Mouse (Mus musculus): ENCODE data around the gene Slc17a5. TPM values are rescaled to one million over a fixed set of nuclear protein-coding genes. Genes with fewer than 3 reads are reported as not detected.

Slc17a5 gene
- total and polyA plus RNA-seq, 2 experiments, result 10.9 to 16.4 TPM

GRCm38 (mm10) chr9:78557041-78557440 lies 30.8 kb downstream of the Slc17a5 start:
- H3K27me3 ChIP-seq (ENCODE audit: control insufficient read depth, insufficient read depth, low read length), result no peaks in the 10 kb centered on the region
- no peak overlapping the region for H3K9ac ChIP-seq (ENCODE audit: low read depth, low read length)
- no peak for DNase-seq (ENCODE audit: extremely low read depth, low read depth, low spot score)
- peaks cover 2% of the 10 kb centered on the region; the same call in 1 of the 2 replicates for H3K4me1 ChIP-seq (ENCODE audit: control insufficient read depth, insufficient read depth, low read length)
- whole genome bisulfite sequencing, result 92% methylated on average over 1 of the region's 1 CpGs
- TF ChIP-seq CTCF (IDR thresholded peaks at IDR 0.05; ENCODE audit: low read depth, low read length) (no peak), POLR2A (IDR thresholded peaks at IDR 0.05; ENCODE audit: extremely low read depth, insufficient read depth, low read length) (no peak)
- H3K27ac ChIP-seq (replicated peaks; ENCODE audit: insufficient read depth, low read depth, low read length), result no peak overlapping the region
- peaks cover 14% of the 10 kb centered on the region; the same call in 1 of the 2 replicates for H3K36me3 ChIP-seq (ENCODE audit: control insufficient read depth, insufficient read depth, low read length)
- no peak overlapping the region for H3K4me3 ChIP-seq (ENCODE audit: insufficient read depth, low read depth, low read length)
- H3K79me2 ChIP-seq (ENCODE audit: control insufficient read depth, insufficient read depth, low read length), result no peaks in the 10 kb centered on the region

- 23% methylated on average over 12 of the region's 12 CpGs for WGBS
- Histone ChIP-seq H3K36me3 (ENCODE audit: control insufficient read depth, insufficient read depth, low read length) (peaks cover 6% of the 10 kb centered on the region; the same call in 1 of the 2 replicates), H3K9ac (ENCODE audit: low read depth, low read length) (no peak overlapping the region), H3K27ac (replicated peaks; ENCODE audit: insufficient read depth, low read depth, low read length) (no peak overlapping the region), H3K79me2 (ENCODE audit: control insufficient read depth, insufficient read depth, low read length) (no peaks in the 10 kb centered on the region), H3K4me1 (ENCODE audit: control insufficient read depth, insufficient read depth, low read length) (peaks cover 2% of the 10 kb centered on the region; the same call in 1 of the 2 replicates), H3K4me3 (ENCODE audit: insufficient read depth, low read depth, low read length) (no peak overlapping the region), H3K27me3 (ENCODE audit: control insufficient read depth, insufficient read depth, low read length) (no peaks in the 10 kb centered on the region)
- DNase-seq (ENCODE audit: extremely low read depth, low read depth, low spot score), result peak; percentile 67
- TF ChIP-seq CTCF (IDR thresholded peaks at IDR 0.05; ENCODE audit: low read depth, low read length), result peak; percentile 35; the same call in 1 of the 2 replicates
- TF ChIP-seq POLR2A (IDR thresholded peaks at IDR 0.05; ENCODE audit: extremely low read depth, insufficient read depth, low read length), result no peak
These were observed 34.9 kb downstream of the Slc17a5 start for GRCm38 (mm10) chr9:78552984-78553383.

- Histone ChIP-seq H3K36me3 (ENCODE audit: control insufficient read depth, insufficient read depth, low read length) (no peaks in the 10 kb centered on the region; the same call in 1 of the 2 replicates), H3K4me3 (ENCODE audit: insufficient read depth, low read depth, low read length) (no peak overlapping the region), H3K4me1 (ENCODE audit: control insufficient read depth, insufficient read depth, low read length) (peaks cover 2% of the 10 kb centered on the region; the same call in 1 of the 2 replicates), H3K79me2 (ENCODE audit: control insufficient read depth, insufficient read depth, low read length) (no peaks in the 10 kb centered on the region), H3K27ac (replicated peaks; ENCODE audit: insufficient read depth, low read depth, low read length) (no peak overlapping the region), H3K27me3 (ENCODE audit: control insufficient read depth, insufficient read depth, low read length) (no peaks in the 10 kb centered on the region), H3K9ac (ENCODE audit: low read depth, low read length) (no peak overlapping the region)
- no peak for DNase-seq (ENCODE audit: extremely low read depth, low read depth, low spot score)
- 49% methylated on average over 4 of the region's 4 CpGs for WGBS
- TF ChIP-seq CTCF (IDR thresholded peaks at IDR 0.05; ENCODE audit: low read depth, low read length) (no peak), POLR2A (IDR thresholded peaks at IDR 0.05; ENCODE audit: extremely low read depth, insufficient read depth, low read length) (no peak)
These were observed 36.1 kb downstream of the Slc17a5 start for GRCm38 (mm10) chr9:78551761-78552160.

- no peak overlapping the region for H3K27ac ChIP-seq (replicated peaks; ENCODE audit: insufficient read depth, low read depth, low read length)
- H3K4me3 ChIP-seq (ENCODE audit: insufficient read depth, low read depth, low read length), result no peak overlapping the region
- H3K27me3 ChIP-seq (ENCODE audit: control insufficient read depth, insufficient read depth, low read length), result no peaks in the 10 kb centered on the region
- no peaks in the 10 kb centered on the region for H3K79me2 ChIP-seq (ENCODE audit: control insufficient read depth, insufficient read depth, low read length)
- no peak overlapping the region for H3K9ac ChIP-seq (ENCODE audit: low read depth, low read length)
- WGBS, result 96% methylated on average over 12 of the region's 12 CpGs
- TF ChIP-seq POLR2A (IDR thresholded peaks at IDR 0.05; ENCODE audit: extremely low read depth, insufficient read depth, low read length) (no peak), CTCF (IDR thresholded peaks at IDR 0.05; ENCODE audit: low read depth, low read length) (peak; percentile 64)
- H3K36me3 ChIP-seq (ENCODE audit: control insufficient read depth, insufficient read depth, low read length), result no peaks in the 10 kb centered on the region; the same call in 1 of the 2 replicates
- DNase-seq (ENCODE audit: extremely low read depth, low read depth, low spot score), result peak; percentile 24
- H3K4me1 ChIP-seq (ENCODE audit: control insufficient read depth, insufficient read depth, low read length), result no peaks in the 10 kb centered on the region
These were observed 40.1 kb downstream of the Slc17a5 start for GRCm38 (mm10) chr9:78547742-78548141.

- no peaks in the 10 kb centered on the region; the same call in 1 of the 2 replicates for H3K36me3 ChIP-seq (ENCODE audit: control insufficient read depth, insufficient read depth, low read length)
- no peaks in the 10 kb centered on the region for H3K4me1 ChIP-seq (ENCODE audit: control insufficient read depth, insufficient read depth, low read length)
- no peaks in the 10 kb centered on the region for H3K27me3 ChIP-seq (ENCODE audit: control insufficient read depth, insufficient read depth, low read length)
- TF ChIP-seq POLR2A (IDR thresholded peaks at IDR 0.05; ENCODE audit: extremely low read depth, insufficient read depth, low read length), result no peak
- no peaks in the 10 kb centered on the region for H3K79me2 ChIP-seq (ENCODE audit: control insufficient read depth, insufficient read depth, low read length)
- no peak overlapping the region for H3K27ac ChIP-seq (replicated peaks; ENCODE audit: insufficient read depth, low read depth, low read length)
- no peak overlapping the region for H3K9ac ChIP-seq (ENCODE audit: low read depth, low read length)
- H3K4me3 ChIP-seq (ENCODE audit: insufficient read depth, low read depth, low read length), result no peak overlapping the region
- no peak for DNase-seq (ENCODE audit: extremely low read depth, low read depth, low spot score)
- 85% methylated on average over 7 of the region's 7 CpGs for WGBS
These were observed 40.9 kb downstream of the Slc17a5 start for GRCm38 (mm10) chr9:78546944-78547343.

- H3K27me3 ChIP-seq (ENCODE audit: control insufficient read depth, insufficient read depth, low read length), result no peaks in the 10 kb centered on the region
- TF ChIP-seq POLR2A (IDR thresholded peaks at IDR 0.05; ENCODE audit: extremely low read depth, insufficient read depth, low read length), result no peak
- TF ChIP-seq CTCF (IDR thresholded peaks at IDR 0.05; ENCODE audit: low read depth, low read length), result no peak
- no peak overlapping the region for H3K27ac ChIP-seq (replicated peaks; ENCODE audit: insufficient read depth, low read depth, low read length)
- no peak overlapping the region for H3K9ac ChIP-seq (ENCODE audit: low read depth, low read length)
- WGBS, result 93% methylated on average over 14 of the region's 14 CpGs
- no peaks in the 10 kb centered on the region for H3K4me1 ChIP-seq (ENCODE audit: control insufficient read depth, insufficient read depth, low read length)
- peaks cover 10% of the 10 kb centered on the region for H3K36me3 ChIP-seq (ENCODE audit: control insufficient read depth, insufficient read depth, low read length)
- H3K4me3 ChIP-seq (ENCODE audit: insufficient read depth, low read depth, low read length), result no peak overlapping the region
- H3K79me2 ChIP-seq (ENCODE audit: control insufficient read depth, insufficient read depth, low read length), result no peaks in the 10 kb centered on the region
- DNase-seq (ENCODE audit: extremely low read depth, low read depth, low spot score), result peak; percentile 37
These were observed 46.1 kb downstream of the Slc17a5 start for GRCm38 (mm10) chr9:78541758-78542157.
